Mouse (Mus musculus): ENCODE data around the gene Tmem132d.

Gene Tmem132d

GRCm38 (mm10) chr5:127937914-127938313, 495.0 kb downstream of the Tmem132d start:
- DNase-seq (ENCODE audit: low spot score in 2 of 2): no peak

DNA sequence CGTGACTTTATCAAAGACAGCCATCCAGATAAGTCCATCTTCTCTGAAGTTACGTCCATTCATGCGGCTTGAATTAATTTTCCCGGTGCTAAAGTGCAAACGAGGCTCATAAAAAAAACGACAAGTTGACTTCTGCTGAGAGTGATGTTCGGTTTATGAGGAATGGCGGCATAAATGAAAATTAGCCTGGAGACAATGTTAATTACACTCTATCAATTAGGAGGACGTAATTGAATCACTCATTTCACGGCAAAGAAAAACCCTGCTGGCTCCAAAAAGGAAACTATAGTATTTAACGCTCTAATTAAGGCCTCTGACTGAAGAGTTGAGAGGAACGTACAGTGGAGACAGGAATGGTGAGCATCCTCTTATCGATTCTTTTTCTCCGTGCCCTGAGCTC, 503.2 kb downstream of the Tmem132d start:
- no peak for DNase-seq (ENCODE audit: low spot score in 2 of 2)

DNA sequence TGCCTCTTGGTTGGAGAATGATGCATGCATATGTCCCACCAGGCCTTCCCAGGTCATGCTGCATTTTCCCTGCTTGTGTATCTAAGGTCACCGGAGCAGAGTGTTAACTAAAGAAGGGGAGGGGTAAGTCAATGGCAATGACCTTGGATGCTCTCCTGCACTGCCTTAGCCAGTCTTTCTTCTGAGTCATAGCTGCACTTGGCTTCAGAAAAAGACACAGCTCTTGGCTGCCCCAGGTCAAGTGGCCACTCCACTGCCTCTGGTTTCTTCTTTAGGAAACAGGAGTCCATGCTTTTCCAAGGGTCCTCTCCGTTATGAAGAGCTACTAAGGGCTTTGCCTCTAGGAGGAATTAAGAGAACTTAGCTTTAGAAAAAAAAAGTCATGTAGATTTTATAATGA, 506.2 kb downstream of the Tmem132d start:
- DNase-seq (ENCODE audit: low spot score in 2 of 2): no peak

- DNase-seq (ENCODE audit: low spot score in 2 of 2): no peak
Observed at GRCm38 (mm10) chr5:127924106-127924505, 508.8 kb downstream of the Tmem132d start.

DNA sequence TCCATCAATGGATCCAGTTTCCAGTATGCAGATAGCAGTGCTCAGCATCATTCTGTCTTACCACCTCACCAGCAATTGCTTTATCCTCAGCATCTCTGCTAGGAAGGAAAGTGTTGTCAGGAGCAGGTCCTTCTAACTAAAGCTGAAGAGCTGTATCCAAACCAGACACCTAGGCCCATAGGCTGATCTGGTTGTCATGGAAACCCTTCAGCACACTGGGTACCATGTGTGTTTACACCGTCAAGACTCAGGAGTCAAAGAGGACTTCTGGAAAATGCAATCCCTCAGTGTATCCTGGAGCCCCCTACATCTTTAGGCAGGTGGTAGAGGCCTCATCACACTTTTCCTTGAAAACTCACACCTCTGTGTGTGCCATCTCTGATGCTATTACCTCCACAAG, 513.7 kb downstream of the Tmem132d start:
- no peak for DNase-seq (ENCODE audit: low spot score in 2 of 2)

- DNase-seq (ENCODE audit: low spot score in 2 of 2): no peak
Observed at GRCm38 (mm10) chr5:127918376-127918775, 514.5 kb downstream of the Tmem132d start.

- DNase-seq (ENCODE audit: low spot score in 2 of 2): no peak
Observed at GRCm38 (mm10) chr5:127914157-127914556, 518.7 kb downstream of the Tmem132d start.

DNA sequence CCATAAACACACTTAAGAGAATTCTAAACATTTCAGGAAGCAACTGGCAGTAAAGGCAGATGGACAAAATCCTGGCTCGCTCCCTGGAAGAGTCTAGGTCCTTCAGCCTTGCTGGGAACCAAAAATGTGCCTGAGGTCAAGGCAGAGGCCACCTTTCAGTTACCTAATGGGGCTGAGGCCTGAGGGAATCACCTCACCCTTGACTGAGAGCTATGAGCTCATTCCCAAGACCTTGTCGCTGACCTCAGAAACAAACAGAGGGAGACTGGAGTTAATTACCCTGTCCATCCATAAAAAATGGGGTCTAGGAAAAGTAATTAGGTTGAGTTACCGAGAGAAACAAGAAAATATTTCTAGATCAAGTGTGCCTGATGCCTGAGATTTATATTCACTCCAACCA, 521.3 kb downstream of the Tmem132d start:
- DNase-seq (ENCODE audit: low spot score in 2 of 2): no peak

DNA sequence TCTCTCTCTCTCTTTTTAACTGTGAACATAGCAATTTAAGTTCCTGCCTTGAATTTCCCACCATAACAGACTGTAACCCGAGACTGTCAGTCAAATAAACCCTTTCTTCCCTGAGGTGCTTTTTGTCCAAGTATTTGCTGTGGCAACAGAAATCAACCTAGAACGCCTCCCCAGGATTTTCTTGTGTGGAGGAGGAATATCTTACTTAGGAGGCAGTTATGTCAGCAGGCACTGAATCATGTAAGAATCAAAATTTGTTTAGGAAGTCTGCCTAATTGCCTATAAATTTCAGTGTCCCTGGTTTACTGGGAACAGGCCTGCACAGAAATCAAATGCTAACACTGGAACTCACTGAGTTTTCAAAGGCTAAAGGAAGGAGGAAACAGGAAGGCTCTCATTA, 522.5 kb downstream of the Tmem132d start:
- no peak for DNase-seq (ENCODE audit: low spot score in 2 of 2)

DNA sequence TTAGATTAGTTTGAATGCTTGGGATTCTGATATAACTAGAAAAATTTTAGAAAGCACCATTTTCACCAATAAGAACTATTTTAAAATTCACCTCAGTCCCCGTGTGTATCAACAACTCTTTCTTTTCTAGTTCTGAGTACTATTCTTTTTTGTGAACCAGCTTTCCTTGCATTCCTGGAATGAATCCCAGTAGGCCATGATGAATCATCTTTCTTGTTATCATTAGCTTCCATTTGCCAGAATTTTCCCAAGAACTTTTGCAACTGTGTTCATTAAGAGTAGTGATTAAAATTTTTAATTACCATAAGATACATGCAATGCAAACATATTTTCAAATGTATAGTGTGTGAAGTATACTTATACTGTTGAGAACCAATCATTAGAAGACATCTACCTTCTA, 537.7 kb downstream of the Tmem132d start:
- no peak for DNase-seq (ENCODE audit: low spot score in 2 of 2)

- DNase-seq (ENCODE audit: low spot score in 2 of 2): no peak
Observed at GRCm38 (mm10) chr5:127885566-127886505, 547.0 kb downstream of the Tmem132d start.

GRCm38 (mm10) chr5:127883021-127883420, 549.9 kb downstream of the Tmem132d start:
- no peak for DNase-seq (ENCODE audit: low spot score in 2 of 2)

- no peak for DNase-seq (ENCODE audit: low spot score in 2 of 2)
Observed at GRCm38 (mm10) chr5:127874461-127874860, 558.4 kb downstream of the Tmem132d start.

- no peak for DNase-seq (ENCODE audit: low spot score in 2 of 2)
Observed at GRCm38 (mm10) chr5:127865157-127865556, 567.7 kb downstream of the Tmem132d start.

DNA sequence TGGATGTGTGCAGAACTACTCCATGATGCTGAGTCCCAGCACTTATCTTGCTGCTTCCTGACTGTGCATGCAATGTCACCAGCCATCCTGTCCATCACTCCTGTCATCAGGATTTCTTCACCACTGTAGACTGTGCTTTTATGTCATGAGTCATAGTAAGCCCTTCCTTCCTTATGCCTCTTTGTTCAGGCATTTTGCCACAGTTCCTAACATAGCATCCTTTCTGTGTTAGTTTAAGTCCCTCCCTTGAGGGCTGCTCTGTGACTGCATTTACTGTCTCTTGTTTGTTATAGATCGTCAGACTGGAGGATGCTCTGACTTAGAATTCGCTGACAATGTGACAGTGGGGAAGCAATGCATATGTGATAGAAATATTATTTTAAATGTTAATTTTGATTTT, 573.2 kb downstream of the Tmem132d start:
- no peak for DNase-seq (ENCODE audit: low spot score in 2 of 2)

- DNase-seq (ENCODE audit: low spot score in 2 of 2): no peak
Observed at GRCm38 (mm10) chr5:127852305-127852704, 580.6 kb downstream of the Tmem132d start.

GRCm38 (mm10) chr5:127831791-127832190, 601.1 kb downstream of the Tmem132d start:
- no peak for DNase-seq (ENCODE audit: low spot score in 2 of 2)

DNA sequence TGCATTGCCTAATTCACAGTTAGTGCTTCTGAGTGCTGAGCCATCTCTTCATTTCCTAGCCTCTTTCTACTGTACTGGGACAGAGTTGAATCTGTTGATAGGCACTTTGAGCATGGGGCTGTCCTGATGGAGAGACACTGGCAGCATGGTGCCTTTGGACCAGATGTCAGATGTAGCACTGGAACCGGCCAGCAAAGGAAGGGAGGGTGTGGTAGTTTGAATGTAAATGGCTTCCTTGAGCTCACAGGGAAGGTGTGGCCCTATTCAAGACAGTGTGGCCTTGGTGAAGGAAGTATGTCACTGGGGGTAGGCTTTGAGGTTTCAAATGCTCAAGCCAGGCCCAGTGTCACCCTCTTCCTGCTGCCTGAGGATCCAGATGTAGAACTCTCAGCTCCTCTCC, 602.0 kb downstream of the Tmem132d start:
- DNase-seq (ENCODE audit: low spot score in 2 of 2): no peak

DNA sequence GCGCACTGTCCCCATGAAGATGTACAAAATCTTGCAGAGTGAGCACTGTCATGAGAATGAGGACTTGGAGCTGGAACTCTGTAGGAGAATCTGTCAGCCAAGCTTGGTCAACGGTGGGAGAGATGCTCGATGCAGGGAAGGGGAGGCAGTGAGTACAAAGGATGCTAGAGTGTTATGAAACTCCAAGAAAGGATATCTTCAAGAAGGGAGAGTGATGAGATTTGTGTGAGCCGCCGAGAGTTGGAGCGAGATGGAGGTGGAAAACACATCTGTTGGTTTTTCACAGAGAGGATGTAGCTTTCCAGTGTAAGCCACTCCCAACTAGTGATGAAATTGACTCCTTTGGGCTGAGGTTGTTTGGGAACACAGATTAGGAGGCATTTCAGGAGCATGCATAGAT, 604.1 kb downstream of the Tmem132d start:
- no peak for DNase-seq (ENCODE audit: low spot score in 2 of 2)

DNA sequence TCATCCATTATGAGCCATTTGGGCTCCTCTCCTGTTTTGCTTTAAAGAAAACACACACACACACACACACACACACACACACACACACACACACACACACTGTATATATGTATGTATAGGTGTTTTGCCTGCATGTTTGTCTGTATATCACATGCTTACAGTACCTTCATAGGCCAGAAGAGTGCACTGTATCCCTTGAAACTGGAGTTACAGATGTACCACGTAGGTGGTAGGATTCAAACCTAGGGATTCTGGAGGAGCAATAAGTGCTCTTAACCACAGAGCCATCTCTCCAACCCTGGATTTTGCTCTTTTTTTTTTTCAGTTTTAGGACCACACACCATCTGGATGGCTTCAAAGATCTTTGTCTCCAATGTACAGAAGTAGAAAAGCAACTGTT, 610.9 kb downstream of the Tmem132d start:
- DNase-seq (ENCODE audit: low spot score in 2 of 2): no peak

- no peak for DNase-seq (ENCODE audit: low spot score in 2 of 2)
Observed at GRCm38 (mm10) chr5:127815292-127815691, 617.6 kb downstream of the Tmem132d start.

DNA sequence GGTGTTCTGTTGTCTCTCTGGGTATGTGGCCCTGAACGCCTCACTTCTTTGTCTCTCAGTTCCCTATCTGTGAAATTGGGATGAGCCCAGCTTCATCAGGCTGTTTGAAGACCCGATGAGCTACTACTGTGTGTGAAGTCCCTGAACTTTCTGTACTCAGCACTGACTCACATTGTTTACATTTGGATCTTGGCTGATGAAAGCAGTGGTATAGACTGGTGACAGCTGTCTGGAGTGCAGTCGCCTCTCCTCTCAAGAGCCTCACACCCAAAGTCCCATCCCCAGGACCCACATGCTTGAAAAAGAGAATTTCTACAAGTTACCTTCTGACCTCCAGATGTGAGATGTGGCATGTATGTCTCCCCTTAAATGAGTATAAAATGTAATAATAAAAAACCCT, 625.5 kb downstream of the Tmem132d start:
- DNase-seq (ENCODE audit: low spot score in 2 of 2): no peak

- no peak for DNase-seq (ENCODE audit: low spot score in 2 of 2)
Observed at GRCm38 (mm10) chr5:127806850-127807249, 626.0 kb downstream of the Tmem132d start.

DNA sequence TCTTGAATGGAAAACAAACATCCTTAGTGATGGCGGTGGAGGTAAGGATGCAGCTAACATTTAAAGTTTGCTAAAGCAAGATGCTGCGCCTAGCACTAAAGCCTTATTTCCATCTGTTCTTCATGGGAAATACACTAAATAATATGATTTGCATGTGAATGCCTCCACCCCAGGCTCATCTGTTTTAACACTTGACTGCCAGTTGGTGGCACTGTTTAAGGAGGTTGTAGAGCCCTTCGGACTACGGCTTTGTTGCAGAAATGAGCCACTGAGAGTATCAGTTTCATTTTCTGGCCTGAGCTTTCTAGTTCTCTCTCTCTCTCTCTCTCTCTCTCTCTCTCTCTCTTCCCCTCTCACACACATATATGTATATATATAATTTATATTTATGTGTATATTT, 632.0 kb downstream of the Tmem132d start:
- no peak for DNase-seq (ENCODE audit: low spot score in 2 of 2)

All from thymus, postnatal 10 days (tissue).